Mouse (Mus musculus) hindbrain, embryonic 12.5 days (tissue): Measurements from ENCODE around the gene Prex1. TPM values are rescaled to one million over a fixed set of nuclear protein-coding genes. Genes with fewer than 3 reads are reported as not detected.
A peak's percentile ranks its signal among the peaks of the same experiment; 100 is the strongest.

Experiments
- ATAC-seq: fragments of 200-750 bp; cut with Nextera tagmentation; 2 replicates; pipeline ENCODE4 v1.8.0; 2017; ENCODE audit warnings: moderate TSS enrichment; ENCODE audit not compliant: low FRiP score
- H3K27ac ChIP-seq: fragments of 300-500 bp; sonication (generic); 2 replicates; pipeline ENCODE4 v1.5.1; 2016; ENCODE audit warnings: mild to moderate bottlenecking
- H3K27me3 ChIP-seq: fragments of 300-500 bp; sonication (generic); 2 replicates; pipeline ENCODE4 v1.6.1; 2016; ENCODE audit warnings: mild to moderate bottlenecking
- H3K36me3 ChIP-seq: fragments of 300-500 bp; sonication (generic); 2 replicates; pipeline ENCODE4 v1.6.1; 2016; ENCODE audit warnings: mild to moderate bottlenecking
- H3K4me1 ChIP-seq: fragments of 300-500 bp; sonication (generic); 2 replicates; pipeline ENCODE4 v1.6.1; 2016
- H3K4me2 ChIP-seq: fragments of 300-500 bp; sonication (generic); replicated peaks from 2 replicates; pipeline ENCODE4 v1.6.1; 2016; ENCODE audit warnings: mild to moderate bottlenecking
- H3K4me3 ChIP-seq: fragments of 300-500 bp; sonication (generic); 2 replicates; pipeline ENCODE4 v1.5.1; 2016; ENCODE audit warnings: mild to moderate bottlenecking
- H3K9ac ChIP-seq: fragments of 300-500 bp; sonication (generic); 2 replicates; pipeline ENCODE4 v1.6.1; 2016; ENCODE audit warnings: mild to moderate bottlenecking, moderate library complexity
- H3K9me3 ChIP-seq: fragments of 300-500 bp; sonication (generic); replicated peaks from 2 replicates; pipeline ENCODE4 v1.6.1; 2016; ENCODE audit warnings: mild to moderate bottlenecking
- WGBS: fragments of 180-500 bp; shearing (Covaris S2); methylation state at CpG from one replicate; pipeline ENCODE4 v1.1.7; 2016; 5-methylcytosine and 5-hydroxymethylcytosine counted together
- polyA plus RNA-seq: library from polyadenylated mRNA; unstranded; fragments of >200 nt; fragmentation: Nextera tagmentation; extraction: Ambion mirVana; gene quantifications from 2 replicates; pipeline ENCODE4 v1.2.1, GENCODE M21; 2016

Gene Prex1
- polyA plus RNA-seq, 1 experiment from 2014 or later = 43.8 TPM

GRCm38 (mm10) chr2:166574934-166575333 is 138.7 kb downstream of the Prex1 start:
- Histone ChIP-seq H3K4me2 (no peak overlapping the region), H3K4me1 (no peaks in the 10 kb centered on the region), H3K36me3 (peaks cover 57% of the 10 kb centered on the region), H3K9ac (no peak overlapping the region), H3K4me3 (no peak overlapping the region), H3K27ac (no peak overlapping the region), H3K27me3 (no peaks in the 10 kb centered on the region), H3K9me3 (no peaks in the 10 kb centered on the region)
- ATAC-seq = no peak
- WGBS = 19% methylated on average over 7 of the region's 7 CpGs

DNA sequence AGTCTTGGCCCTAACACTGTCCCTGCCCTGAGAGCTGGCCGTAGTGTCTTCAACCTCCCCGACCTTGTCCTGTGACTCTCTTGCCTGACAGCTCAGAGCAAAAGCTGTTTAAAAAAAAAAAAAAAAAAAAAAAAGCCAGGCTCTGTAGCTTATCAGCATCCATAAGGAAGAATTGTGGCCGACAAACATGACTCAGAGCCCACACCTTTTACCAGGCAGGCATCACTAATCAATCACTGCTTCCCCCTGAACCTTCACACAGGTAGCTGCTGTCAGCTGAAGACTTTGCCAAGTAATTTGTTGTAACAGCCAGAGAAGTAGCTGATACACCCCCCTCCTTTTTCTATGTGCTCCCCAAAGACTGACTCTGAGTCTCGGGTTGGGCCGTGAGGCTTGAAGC is 140.0 kb downstream of the Prex1 start:
- Histone ChIP-seq H3K36me3 (peaks cover 62% of the 10 kb centered on the region), H3K9me3 (no peaks in the 10 kb centered on the region)

GRCm38 (mm10) chr2:166572297-166572696 is 141.3 kb downstream of the Prex1 start:
- H3K4me1 ChIP-seq = no peaks in the 10 kb centered on the region
- peaks cover 58% of the 10 kb centered on the region for H3K36me3 ChIP-seq
- no peaks in the 10 kb centered on the region for H3K27me3 ChIP-seq
- H3K9ac ChIP-seq = no peak overlapping the region
- 98% methylated on average over 3 of the region's 3 CpGs for WGBS
- no peak overlapping the region for H3K4me3 ChIP-seq
- no peak for ATAC-seq
- no peaks in the 10 kb centered on the region for H3K9me3 ChIP-seq
- H3K4me2 ChIP-seq = no peak overlapping the region
- no peak overlapping the region for H3K27ac ChIP-seq

More for the DNA sequence above, 140.0 kb downstream of the Prex1 start:
- H3K4me2 ChIP-seq = no peak overlapping the region
- H3K27me3 ChIP-seq = no peaks in the 10 kb centered on the region
- no peak for ATAC-seq
- no peak overlapping the region for H3K4me3 ChIP-seq
- H3K9ac ChIP-seq = no peak overlapping the region
- H3K27ac ChIP-seq = no peak overlapping the region
- H3K4me1 ChIP-seq = no peaks in the 10 kb centered on the region
- WGBS = 91% methylated on average over 5 of the region's 5 CpGs

GRCm38 (mm10) chr2:166569182-166569581 is 144.4 kb downstream of the Prex1 start:
- Histone ChIP-seq H3K4me3 (no peak overlapping the region), H3K27ac (no peak overlapping the region), H3K9ac (no peak overlapping the region), H3K4me2 (no peak overlapping the region), H3K36me3 (peaks cover 70% of the 10 kb centered on the region), H3K9me3 (no peaks in the 10 kb centered on the region), H3K4me1 (no peaks in the 10 kb centered on the region; the same call in 1 of the 2 replicates), H3K27me3 (no peaks in the 10 kb centered on the region)
- WGBS = 92% methylated on average over 9 of the region's 9 CpGs
- no peak for ATAC-seq

- Histone ChIP-seq H3K9me3 (no peaks in the 10 kb centered on the region), H3K4me1 (no peaks in the 10 kb centered on the region; the same call in 1 of the 2 replicates), H3K9ac (no peak overlapping the region), H3K27ac (no peak overlapping the region), H3K4me3 (no peak overlapping the region), H3K27me3 (0 out of 2 replicates have a peak, but pooled peaks cover 3% of the 10 kb centered on the region), H3K36me3 (peaks cover 42% of the 10 kb centered on the region), H3K4me2 (no peak overlapping the region)
- ATAC-seq = no peak
- WGBS = 74% methylated on average over 5 of the region's 5 CpGs
Measured at GRCm38 (mm10) chr2:166565503-166565902, 148.1 kb downstream of the Prex1 start.

DNA sequence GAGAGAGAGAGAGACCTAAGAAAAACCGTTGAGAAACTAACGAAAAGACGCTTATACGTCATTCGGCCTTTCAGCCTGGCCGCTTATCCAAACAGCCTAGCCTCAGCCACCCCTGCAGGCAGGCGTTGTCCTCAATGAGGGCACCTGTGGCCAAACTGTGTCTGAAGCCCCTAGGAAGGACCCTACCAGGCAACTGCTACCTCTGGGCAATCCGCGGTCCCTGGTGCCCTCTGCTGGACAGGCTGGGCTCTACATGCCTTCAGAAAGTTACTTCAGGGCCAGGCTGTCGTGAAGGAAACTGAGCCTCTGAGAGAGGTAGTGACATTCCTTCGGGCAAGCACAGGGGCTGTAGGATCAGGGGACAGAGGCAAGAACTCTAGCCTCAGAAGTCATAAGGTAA is 149.2 kb downstream of the Prex1 start:
- WGBS = 4% methylated on average over 11 of the region's 11 CpGs
- H3K9me3 ChIP-seq = no peaks in the 10 kb centered on the region
- H3K27me3 ChIP-seq = 0 out of 2 replicates have a peak, but pooled peaks cover 3% of the 10 kb centered on the region
- H3K4me1 ChIP-seq = peaks cover 7% of the 10 kb centered on the region
- peak; percentile 69 for ATAC-seq
- H3K9ac ChIP-seq = no peak overlapping the region
- H3K36me3 ChIP-seq = peaks cover 33% of the 10 kb centered on the region
- H3K27ac ChIP-seq = no peak overlapping the region
- H3K4me3 ChIP-seq = no peak overlapping the region
- H3K4me2 ChIP-seq = no peak overlapping the region

DNA sequence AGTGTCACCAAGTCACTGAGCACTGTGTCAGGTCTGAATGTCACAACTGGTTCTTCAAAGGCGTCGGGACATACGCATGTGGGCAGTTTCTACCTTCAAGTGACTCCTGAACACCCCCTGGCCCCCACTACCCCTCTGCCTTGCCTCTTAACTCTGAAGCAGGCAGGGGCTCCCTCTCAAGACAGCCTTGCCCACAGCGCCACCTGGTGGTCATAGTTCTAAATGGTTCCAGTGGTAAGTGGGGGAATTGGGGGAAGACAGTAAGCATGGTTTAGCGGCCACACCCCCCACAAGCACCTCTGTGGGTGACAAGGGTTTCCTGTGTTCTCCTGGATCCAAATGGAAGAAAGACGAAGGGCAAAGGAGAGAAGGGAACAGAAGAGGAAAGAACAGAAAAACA is 149.7 kb downstream of the Prex1 start:
- WGBS = 19% methylated on average over 5 of the region's 6 CpGs
- Histone ChIP-seq H3K9ac (no peak overlapping the region), H3K4me2 (no peak overlapping the region), H3K4me3 (no peak overlapping the region), H3K36me3 (peaks cover 27% of the 10 kb centered on the region), H3K27me3 (0 out of 2 replicates have a peak, but pooled peaks cover 3% of the 10 kb centered on the region), H3K9me3 (no peaks in the 10 kb centered on the region), H3K27ac (no peak overlapping the region), H3K4me1 (peaks cover 13% of the 10 kb centered on the region)
- ATAC-seq = peak; percentile 46

DNA sequence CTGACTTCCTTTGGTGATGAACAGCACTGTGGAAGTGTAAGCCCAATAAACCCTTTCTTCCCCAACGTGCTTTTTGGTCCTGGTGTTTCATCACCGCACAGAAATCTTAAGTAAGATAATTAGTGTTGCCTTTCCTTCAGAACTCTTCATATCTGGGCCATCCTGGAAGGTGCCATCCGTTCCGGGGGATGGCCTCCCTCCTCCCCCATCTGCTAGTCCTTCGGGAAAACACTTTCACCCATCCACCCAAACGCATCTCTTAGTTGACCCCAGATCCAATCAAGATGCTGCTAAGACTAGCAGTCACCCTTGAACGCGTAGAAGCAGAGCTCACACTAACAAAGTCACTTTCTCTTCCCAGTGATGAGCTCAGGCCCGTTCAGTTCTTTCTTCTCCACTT is 150.6 kb downstream of the Prex1 start:
- Histone ChIP-seq H3K4me3 (no peak overlapping the region), H3K9ac (no peak overlapping the region), H3K9me3 (no peaks in the 10 kb centered on the region), H3K36me3 (peaks cover 20% of the 10 kb centered on the region), H3K27me3 (0 out of 2 replicates have a peak, but pooled peaks cover 3% of the 10 kb centered on the region), H3K4me2 (no peak overlapping the region), H3K27ac (no peak overlapping the region), H3K4me1 (peaks cover 21% of the 10 kb centered on the region)
- WGBS = 93% methylated on average over 9 of the region's 9 CpGs
- ATAC-seq = no peak

DNA sequence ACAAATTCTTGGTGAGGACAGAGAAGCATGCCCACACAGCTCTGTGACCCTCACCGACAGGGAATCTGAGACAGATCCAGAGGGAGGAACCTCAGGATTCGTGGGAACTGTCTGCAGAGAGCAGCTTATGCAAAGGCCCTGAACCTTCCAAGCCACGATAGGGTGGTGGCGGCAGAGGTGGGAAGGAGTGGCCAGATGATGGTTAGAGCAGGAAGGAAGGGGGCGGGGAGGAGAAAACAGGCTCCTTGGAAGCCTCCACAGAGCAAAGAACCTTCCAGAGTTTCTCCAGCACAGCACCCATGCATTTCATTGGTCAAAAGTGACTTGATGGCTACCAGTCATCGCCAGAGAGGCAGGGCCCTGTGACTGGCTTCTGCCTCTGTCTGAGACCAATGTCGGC is 151.9 kb downstream of the Prex1 start:
- Histone ChIP-seq H3K27me3 (peaks cover 9% of the 10 kb centered on the region), H3K36me3 (peaks cover 13% of the 10 kb centered on the region; the same call in 1 of the 2 replicates), H3K9ac (no peak overlapping the region), H3K9me3 (no peaks in the 10 kb centered on the region), H3K27ac (no peak overlapping the region), H3K4me3 (no peak overlapping the region), H3K4me2 (no peak overlapping the region), H3K4me1 (peaks cover 29% of the 10 kb centered on the region)
- WGBS = 70% methylated on average over 7 of the region's 7 CpGs
- no peak for ATAC-seq

DNA sequence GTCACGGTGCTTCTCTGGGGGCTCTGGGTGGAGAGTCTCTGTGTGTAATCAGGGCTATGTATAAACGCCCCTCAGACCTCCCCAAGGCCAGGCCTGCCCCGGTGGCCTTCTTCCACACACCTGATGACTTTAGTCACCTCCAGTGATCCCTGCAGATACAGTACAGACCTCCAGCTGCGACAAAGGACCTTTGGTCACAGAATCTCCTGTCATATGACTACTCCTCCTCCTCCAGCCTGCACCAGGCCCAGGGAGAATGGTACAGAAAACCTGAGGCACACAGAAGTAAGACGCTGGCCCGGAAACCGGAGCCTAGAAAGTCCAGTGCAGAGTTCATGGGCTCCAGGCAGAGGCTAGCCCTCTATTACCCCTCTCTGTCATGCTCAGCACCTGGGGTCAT is 152.8 kb downstream of the Prex1 start:
- 86% methylated on average over 7 of the region's 7 CpGs for WGBS
- no peak overlapping the region for H3K4me2 ChIP-seq
- peaks cover 31% of the 10 kb centered on the region for H3K4me1 ChIP-seq
- no peak overlapping the region for H3K9ac ChIP-seq
- no peak for ATAC-seq
- peaks cover 4% of the 10 kb centered on the region; the same call in 1 of the 2 replicates for H3K36me3 ChIP-seq
- H3K27ac ChIP-seq = no peak overlapping the region
- H3K27me3 ChIP-seq = peaks cover 9% of the 10 kb centered on the region
- no peak overlapping the region for H3K4me3 ChIP-seq
- H3K9me3 ChIP-seq = no peaks in the 10 kb centered on the region

DNA sequence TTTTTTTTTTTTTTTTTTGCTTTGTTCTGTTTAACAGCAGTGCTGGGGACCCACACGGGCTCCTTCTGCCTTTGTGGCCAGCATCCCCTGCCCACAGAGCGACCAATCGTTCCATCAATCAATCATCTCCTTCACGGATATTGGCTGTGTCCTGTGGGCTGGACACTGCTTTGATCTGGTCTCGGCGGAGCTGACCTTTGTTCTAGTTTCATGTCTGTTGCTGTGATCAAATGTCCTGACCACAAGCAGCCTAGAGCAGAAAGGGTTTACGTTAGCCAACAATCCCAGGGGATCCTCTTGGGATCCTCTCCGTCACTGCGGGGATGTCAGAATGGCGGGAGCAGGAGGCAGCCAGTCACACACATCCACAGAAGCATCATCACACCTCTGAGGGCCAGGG is 154.1 kb downstream of the Prex1 start:
- H3K27ac ChIP-seq = peak overlapping the region; percentile 35; the same call in 1 of the 2 replicates
- no peaks in the 10 kb centered on the region for H3K9me3 ChIP-seq
- peaks cover 31% of the 10 kb centered on the region for H3K4me1 ChIP-seq
- WGBS = 6% methylated on average over 10 of the region's 10 CpGs
- no peak for ATAC-seq
- peaks cover 9% of the 10 kb centered on the region for H3K27me3 ChIP-seq
- H3K9ac ChIP-seq = peak overlapping the region; percentile 41; the same call in 1 of the 2 replicates
- no peak overlapping the region; the same call in 1 of the 2 replicates for H3K4me2 ChIP-seq
- H3K4me3 ChIP-seq = no peak overlapping the region
- no peaks in the 10 kb centered on the region for H3K36me3 ChIP-seq

DNA sequence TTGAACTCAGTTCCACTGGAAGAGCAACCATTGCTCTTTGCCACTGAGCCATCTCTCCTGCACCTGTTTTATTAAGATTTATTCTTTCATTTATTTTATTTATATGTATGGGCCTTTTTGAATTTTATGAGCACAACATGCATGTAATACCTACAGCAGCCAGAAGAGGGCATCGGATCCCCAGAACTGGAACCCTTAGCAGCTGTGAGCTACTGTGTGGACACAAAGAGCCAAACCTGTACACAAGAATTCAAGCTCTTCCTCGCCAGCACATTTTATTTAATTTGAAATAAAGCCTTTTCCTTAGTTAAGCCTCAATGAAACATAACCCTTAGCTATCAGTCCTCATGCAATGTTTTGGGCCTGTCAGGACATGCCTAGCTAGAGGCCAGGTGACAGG is 158.1 kb downstream of the Prex1 start:
- no peaks in the 10 kb centered on the region for H3K36me3 ChIP-seq
- peaks cover 6% of the 10 kb centered on the region for H3K27me3 ChIP-seq
- H3K4me3 ChIP-seq = no peak overlapping the region
- H3K27ac ChIP-seq = no peak overlapping the region
- 46% methylated on average over 2 of the region's 2 CpGs for WGBS
- ATAC-seq = no peak
- no peak overlapping the region for H3K9ac ChIP-seq
- no peak overlapping the region for H3K4me2 ChIP-seq
- H3K4me1 ChIP-seq = peaks cover 47% of the 10 kb centered on the region
- H3K9me3 ChIP-seq = no peaks in the 10 kb centered on the region

- no peak overlapping the region for H3K4me2 ChIP-seq
- H3K27ac ChIP-seq = no peak overlapping the region; the same call in 1 of the 2 replicates
- H3K27me3 ChIP-seq = peaks cover 6% of the 10 kb centered on the region
- H3K9me3 ChIP-seq = no peaks in the 10 kb centered on the region
- no peak overlapping the region for H3K9ac ChIP-seq
- WGBS = 79% methylated on average over 11 of the region's 11 CpGs
- peaks cover 49% of the 10 kb centered on the region for H3K4me1 ChIP-seq
- no peak overlapping the region for H3K4me3 ChIP-seq
- no peaks in the 10 kb centered on the region for H3K36me3 ChIP-seq
- no peak for ATAC-seq
Measured at GRCm38 (mm10) chr2:166554169-166554505, 159.5 kb downstream of the Prex1 start.
